Mouse (Mus musculus) MEL (cell line): ENCODE results near the gene Gm42791.

Experiments used
- CTCF ChIP-seq, 3 experiments: IDR thresholded peaks in 2 of 3; conservative IDR thresholded peaks in 1 of 3; 2 replicates each; pipeline ENCODE4 v1.5.1; 2011 to 2012; ENCODE audit warnings: low read length in 3 of 3, low read depth in 2 of 3, mild to moderate bottlenecking in 2 of 3, improper control_type of control experiment in 1 of 3, inconsistent platforms in 1 of 3, mixed read lengths in 1 of 3, moderate library complexity in 1 of 3; ENCODE audit not compliant: control insufficient read depth in 1 of 3, insufficient read depth in 1 of 3, poor library complexity in 1 of 3, severe bottlenecking in 1 of 3
- ETS1 ChIP-seq: IDR thresholded peaks from 2 replicates; pipeline ENCODE4 v1.6.1; 2012; ENCODE audit warnings: low read depth, mild to moderate bottlenecking, inconsistent platforms, low read length, improper control_type of control experiment, moderate library complexity
- GABPA ChIP-seq: IDR thresholded peaks from 2 replicates; pipeline ENCODE4 v1.6.1; 2012; ENCODE audit warnings: low read depth, mild to moderate bottlenecking, inconsistent platforms, low read length, improper control_type of control experiment, moderate library complexity
- GATA1 ChIP-seq: IDR thresholded peaks from 2 replicates; pipeline ENCODE4 v1.6.1; 2011; ENCODE audit warnings: low read depth, low read length, improper control_type of control experiment
- MXI1 ChIP-seq: IDR thresholded peaks from 2 replicates; pipeline ENCODE4 v1.6.1; 2011; ENCODE audit warnings: mild to moderate bottlenecking, low read depth, low read length, improper control_type of control experiment
- MYB ChIP-seq: IDR thresholded peaks from 2 replicates; pipeline ENCODE4 v1.6.1; 2011; ENCODE audit warnings: mild to moderate bottlenecking, low read depth, low read length, improper control_type of control experiment
- NRF1 ChIP-seq: IDR thresholded peaks from 2 replicates; pipeline ENCODE4 v1.6.1; 2014; ENCODE audit warnings: low read depth, mild to moderate bottlenecking, inconsistent platforms, low read length, improper control_type of control experiment, moderate library complexity; ENCODE audit not compliant: poor library complexity, insufficient read depth, severe bottlenecking
- RCOR1 ChIP-seq: IDR thresholded peaks from 2 replicates; pipeline ENCODE4 v1.6.1; 2012; ENCODE audit warnings: low read depth, mild to moderate bottlenecking, inconsistent platforms, low read length, improper control_type of control experiment
- SMC3 ChIP-seq: IDR thresholded peaks from 2 replicates; pipeline ENCODE4 v1.6.1; 2011; ENCODE audit warnings: low read depth, low read length, improper control_type of control experiment

DNA sequence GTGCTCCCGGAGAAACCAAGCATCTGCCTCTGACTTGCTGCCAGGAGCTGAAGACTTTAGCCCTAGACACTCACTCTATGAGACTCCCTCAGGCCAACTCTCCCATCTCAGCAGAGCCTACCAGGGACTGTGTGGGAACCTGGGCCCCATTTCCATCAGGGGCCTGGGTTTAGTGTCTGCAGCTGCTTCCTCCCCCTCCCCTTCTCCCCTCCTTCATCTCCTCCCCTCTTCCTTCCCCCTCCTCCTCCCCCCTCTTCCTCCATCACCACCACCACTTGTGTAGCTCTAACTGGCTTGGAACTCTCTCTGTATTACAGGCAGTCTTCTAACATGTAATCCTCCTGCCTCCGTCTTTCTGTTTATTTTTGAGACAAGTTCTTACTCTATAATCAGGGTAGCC lies 35.2 kb upstream of the Gm42791 start:
- TF ChIP-seq NRF1 (no peak), ETS1 (no peak), GABPA (no peak), SMC3 (no peak), GATA1 (no peak), CTCF (IDR thresholded peaks at IDR 0.05 in 2 of 3, conservative IDR thresholded peaks at IDR 0.05 in 1 of 3; ENCODE audit: control insufficient read depth in 1 of 3, insufficient read depth in 1 of 3, low read depth in 2 of 3, low read length in 3 of 3, poor library complexity in 1 of 3, severe bottlenecking in 1 of 3) (no peak), MYB (no peak), RCOR1 (no peak), MXI1 (no peak)
